Mouse (Mus musculus): ENCODE data around the gene Trat1. TPM values are rescaled to one million over a fixed set of nuclear protein-coding genes. Genes with fewer than 3 reads are reported as not detected.

Trat1 gene
- not detected in 2 replicates for polyA plus RNA-seq (2016; fragmentation: Nextera tagmentation; extraction: Ambion mirVana)

DNA sequence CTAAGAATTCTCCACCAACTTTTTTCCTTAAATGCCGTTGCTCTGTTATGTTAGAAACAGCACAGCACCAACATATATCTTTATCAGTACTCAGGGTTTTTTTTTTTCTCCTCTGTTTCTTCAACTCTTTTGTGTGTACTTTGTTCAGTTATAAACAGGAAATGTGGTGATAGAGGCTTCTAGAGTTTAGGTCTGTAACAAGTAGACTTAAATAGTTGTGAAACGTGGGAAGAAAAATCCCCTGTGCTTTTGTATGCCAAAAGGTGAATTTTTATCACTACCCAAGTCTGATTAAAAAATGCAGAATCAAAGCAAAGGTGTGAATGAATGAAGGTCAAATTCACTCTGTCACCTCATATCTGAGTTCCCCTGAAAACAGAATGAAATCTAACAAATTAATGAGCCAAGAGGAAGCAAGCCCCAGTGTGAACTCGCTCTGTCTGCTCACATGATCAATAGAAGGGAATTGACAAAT lies at the start of gene Trat1:
Trat1 (minus strand) TSS at position 51 of the 475 bp plus-strand sequence.
- ATAC-seq (ENCODE audit: low FRiP score, low read depth): no peak
- Histone ChIP-seq H3K9ac (no peak within 1 kb of the TSS), H3K9me3 (no peaks in the 10 kb centered on the region), H3K27ac (no peak within 1 kb of the TSS), H3K36me3 (no peaks in the 10 kb centered on the region), H3K4me3 (no peak within 1 kb of the TSS), H3K4me1 (no peaks in the 10 kb centered on the region), H3K27me3 (replicated peaks) (no peaks in the 10 kb centered on the region), H3K4me2 (replicated peaks) (no peak within 1 kb of the TSS)
- WGBS: 89% methylated on average over 3 of the region's 3 CpGs

DNA sequence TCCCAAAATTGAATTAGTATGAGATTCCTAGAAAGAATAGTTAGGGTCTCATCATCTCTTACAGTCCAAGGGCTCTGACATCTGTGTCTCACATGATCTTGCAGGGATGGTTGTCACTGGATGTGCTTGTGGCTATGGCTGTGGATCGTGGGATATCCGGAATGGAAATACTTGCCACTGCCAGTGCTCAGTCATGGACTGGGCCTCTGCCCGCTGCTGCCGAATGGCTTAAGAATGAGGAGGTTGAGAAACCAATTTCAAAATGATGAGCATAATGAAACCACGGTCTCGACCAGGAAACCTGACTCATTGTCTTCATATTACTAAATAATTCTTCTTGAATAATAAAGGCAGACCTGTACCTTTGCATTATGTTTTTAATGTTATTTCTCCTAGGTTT lies 46.7 kb upstream of the Trat1 start:
- Histone ChIP-seq H3K4me2 (replicated peaks) (no peak overlapping the region), H3K27ac (no peak overlapping the region)
- ATAC-seq (ENCODE audit: low FRiP score, low read depth): no peak

DNA sequence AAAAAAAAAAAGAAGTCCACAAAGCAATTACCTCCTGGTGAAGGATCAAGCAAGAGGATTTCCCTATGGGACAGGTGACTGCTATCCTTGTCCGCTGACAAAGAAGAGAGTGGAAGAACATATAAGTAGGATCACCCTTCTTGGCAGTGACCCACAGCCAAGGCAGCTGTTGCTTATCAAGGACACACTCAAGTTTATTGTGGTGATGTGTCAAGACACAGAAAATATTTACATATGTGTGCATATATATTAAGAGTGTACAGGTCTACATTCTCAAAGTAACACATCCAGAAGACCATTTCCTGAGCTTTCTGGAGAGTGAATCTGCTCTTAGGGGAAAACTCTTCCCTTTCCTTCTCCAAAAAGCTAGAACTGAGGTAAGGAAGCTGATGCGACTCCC lies 44.9 kb upstream of the Trat1 start, which contains the start of gene Retnlb:
Retnlb (plus strand) TSS at position 162 of the 400 bp plus-strand sequence.
- no peaks in the 10 kb centered on the region for H3K36me3 ChIP-seq
- no peak within 1 kb of the TSS for H3K27ac ChIP-seq
- WGBS: 91% methylated on average over 2 of the region's 2 CpGs
- H3K4me3 ChIP-seq: no peak within 1 kb of the TSS
- no peaks in the 10 kb centered on the region for H3K4me1 ChIP-seq
- no peak for ATAC-seq (ENCODE audit: low FRiP score, low read depth)
- H3K4me2 ChIP-seq (replicated peaks): no peak within 1 kb of the TSS
- no peaks in the 10 kb centered on the region for H3K27me3 ChIP-seq (replicated peaks)
- H3K9ac ChIP-seq: no peak within 1 kb of the TSS
- no peaks in the 10 kb centered on the region for H3K9me3 ChIP-seq

More for the DNA sequence above, 46.7 kb upstream of the Trat1 start:
- Histone ChIP-seq H3K27me3 (replicated peaks) (no peaks in the 10 kb centered on the region), H3K4me1 (no peaks in the 10 kb centered on the region), H3K36me3 (no peaks in the 10 kb centered on the region), H3K9me3 (no peaks in the 10 kb centered on the region), H3K9ac (no peak overlapping the region), H3K4me3 (no peak overlapping the region)
- 89% methylated on average over 6 of the region's 6 CpGs for WGBS

DNA sequence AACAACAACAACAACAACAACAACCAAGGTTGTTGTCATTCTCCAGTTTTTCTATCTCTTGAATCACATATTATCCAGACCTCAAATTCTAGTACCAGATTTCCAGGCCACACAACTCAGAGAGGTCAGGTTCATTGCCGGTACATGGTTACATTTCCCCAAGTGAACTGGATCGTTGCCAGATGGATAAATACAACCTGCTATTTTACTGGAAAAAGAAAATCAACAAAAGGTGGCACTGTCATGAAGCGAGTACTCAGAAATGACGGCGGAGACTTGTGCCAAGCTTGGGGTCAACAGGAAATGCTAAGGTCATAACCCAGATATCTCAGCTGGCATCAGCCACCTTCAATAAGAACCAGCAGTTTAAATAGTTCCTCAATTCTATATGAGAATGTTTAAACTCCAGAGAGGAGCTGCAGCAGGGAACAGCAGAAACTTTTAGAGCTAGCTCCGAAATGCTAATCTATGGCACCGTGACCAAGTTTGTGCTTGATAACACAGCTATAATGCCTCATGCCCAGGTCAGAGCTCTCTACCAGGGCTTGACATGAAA lies 40.1 kb upstream of the Trat1 start:
- Histone ChIP-seq H3K4me2 (replicated peaks) (no peak overlapping the region), H3K4me3 (no peak overlapping the region), H3K9ac (no peak overlapping the region), H3K27ac (no peak overlapping the region), H3K27me3 (replicated peaks) (no peaks in the 10 kb centered on the region), H3K9me3 (no peaks in the 10 kb centered on the region), H3K4me1 (no peaks in the 10 kb centered on the region), H3K36me3 (no peaks in the 10 kb centered on the region)
- ATAC-seq (ENCODE audit: low FRiP score, low read depth): no peak
- WGBS: 91% methylated on average over 7 of the region's 7 CpGs

DNA sequence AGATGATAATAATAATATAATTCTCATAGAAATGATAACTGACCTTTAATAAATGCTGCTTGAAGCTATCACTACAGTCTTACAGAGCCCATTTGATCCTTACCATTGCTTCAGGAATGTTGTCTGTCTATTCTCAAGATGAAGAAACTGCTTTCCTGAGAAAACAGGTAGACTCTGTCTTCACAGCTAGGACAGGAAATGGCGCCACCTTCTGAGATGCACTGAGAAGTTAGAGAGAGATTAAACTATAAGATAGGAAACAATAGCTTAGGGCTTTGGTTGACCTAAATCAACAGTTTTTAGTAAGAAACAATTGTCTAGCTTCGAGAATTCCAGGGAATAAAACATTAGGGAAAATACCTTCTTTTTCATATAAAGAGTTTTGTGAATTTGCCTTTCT lies 37.6 kb upstream of the Trat1 start:
- Histone ChIP-seq H3K36me3 (no peaks in the 10 kb centered on the region), H3K9me3 (no peaks in the 10 kb centered on the region), H3K27ac (no peak overlapping the region), H3K9ac (no peak overlapping the region), H3K4me1 (no peaks in the 10 kb centered on the region), H3K27me3 (replicated peaks) (no peaks in the 10 kb centered on the region), H3K4me3 (no peak overlapping the region), H3K4me2 (replicated peaks) (no peak overlapping the region)
- ATAC-seq (ENCODE audit: low FRiP score, low read depth): no peak
- WGBS: 58% methylated on average over 2 of the region's 2 CpGs

DNA sequence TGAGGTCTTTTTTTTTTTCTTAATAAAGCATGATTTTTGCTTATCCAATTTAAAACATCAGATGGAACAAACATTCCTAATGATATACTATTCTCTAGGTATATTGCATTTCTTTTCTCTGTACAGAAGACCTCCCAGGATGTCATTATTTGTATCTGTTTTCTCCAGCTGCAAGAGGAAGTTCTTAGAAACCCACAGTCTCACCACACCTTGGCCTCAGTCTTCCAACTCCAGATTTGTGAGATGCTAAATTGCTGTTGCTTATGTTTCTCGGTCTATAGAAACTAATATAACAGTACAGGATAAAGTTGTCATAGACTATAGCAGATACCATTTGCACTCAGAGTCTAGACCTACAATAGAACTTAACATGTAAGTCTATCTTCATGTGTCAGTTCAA lies 34.7 kb upstream of the Trat1 start:
- Histone ChIP-seq H3K27me3 (replicated peaks) (no peaks in the 10 kb centered on the region), H3K36me3 (no peaks in the 10 kb centered on the region), H3K4me3 (no peak overlapping the region), H3K9ac (no peak overlapping the region), H3K4me2 (replicated peaks) (no peak overlapping the region), H3K9me3 (no peaks in the 10 kb centered on the region), H3K4me1 (no peaks in the 10 kb centered on the region), H3K27ac (no peak overlapping the region)
- no peak for ATAC-seq (ENCODE audit: low FRiP score, low read depth)
- WGBS: 87% methylated on average over 1 of the region's 1 CpGs

DNA sequence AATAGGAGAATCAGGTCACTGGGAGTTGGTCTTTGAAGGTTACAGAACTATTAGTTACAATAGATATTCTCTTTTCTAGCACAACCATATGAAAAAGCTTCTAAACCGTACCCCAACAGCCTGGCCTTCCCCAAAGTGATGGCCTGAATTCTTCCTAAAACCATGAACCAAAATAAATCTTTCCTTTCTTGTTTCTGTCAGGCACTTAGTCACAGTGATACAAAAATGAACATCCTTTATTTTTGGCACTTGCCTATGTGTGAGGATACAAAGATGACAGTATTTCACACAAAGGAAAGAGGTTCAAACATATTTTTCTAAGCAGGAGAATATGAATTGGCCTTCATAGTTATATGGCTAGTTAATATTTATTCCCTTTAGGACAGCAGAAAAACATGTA lies 33.6 kb upstream of the Trat1 start:
- WGBS: 79% methylated on average over 1 of the region's 1 CpGs
- no peak for ATAC-seq (ENCODE audit: low FRiP score, low read depth)
- Histone ChIP-seq H3K4me3 (no peak overlapping the region), H3K4me1 (no peaks in the 10 kb centered on the region), H3K9me3 (no peaks in the 10 kb centered on the region), H3K9ac (no peak overlapping the region), H3K27me3 (replicated peaks) (no peaks in the 10 kb centered on the region), H3K27ac (no peak overlapping the region), H3K4me2 (replicated peaks) (no peak overlapping the region), H3K36me3 (no peaks in the 10 kb centered on the region)

DNA sequence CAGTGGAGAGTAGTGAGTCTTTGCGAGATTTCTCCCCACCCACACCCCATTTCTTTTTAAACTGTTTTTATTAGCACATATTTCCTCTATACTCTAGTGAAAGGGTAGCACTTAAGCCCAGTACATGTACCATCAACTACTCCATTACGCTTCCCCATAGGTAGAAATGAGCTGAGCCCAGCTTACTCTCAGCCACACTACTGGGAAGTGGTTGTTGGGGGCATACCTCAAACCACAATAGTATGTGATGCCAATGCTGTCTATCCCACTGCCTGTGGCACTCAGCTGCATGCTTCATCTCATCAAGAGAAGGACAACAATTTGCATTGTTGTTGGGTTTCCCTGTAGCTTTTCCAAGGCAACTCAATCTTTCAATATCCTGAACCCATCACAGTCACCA lies 29.1 kb upstream of the Trat1 start:
- Histone ChIP-seq H3K27me3 (replicated peaks) (no peaks in the 10 kb centered on the region), H3K4me1 (no peaks in the 10 kb centered on the region), H3K27ac (no peak overlapping the region), H3K4me2 (replicated peaks) (no peak overlapping the region), H3K36me3 (no peaks in the 10 kb centered on the region), H3K9me3 (no peaks in the 10 kb centered on the region), H3K4me3 (no peak overlapping the region), H3K9ac (no peak overlapping the region)
- ATAC-seq (ENCODE audit: low FRiP score, low read depth): no peak
- 91% methylated on average over 2 of the region's 2 CpGs for WGBS

DNA sequence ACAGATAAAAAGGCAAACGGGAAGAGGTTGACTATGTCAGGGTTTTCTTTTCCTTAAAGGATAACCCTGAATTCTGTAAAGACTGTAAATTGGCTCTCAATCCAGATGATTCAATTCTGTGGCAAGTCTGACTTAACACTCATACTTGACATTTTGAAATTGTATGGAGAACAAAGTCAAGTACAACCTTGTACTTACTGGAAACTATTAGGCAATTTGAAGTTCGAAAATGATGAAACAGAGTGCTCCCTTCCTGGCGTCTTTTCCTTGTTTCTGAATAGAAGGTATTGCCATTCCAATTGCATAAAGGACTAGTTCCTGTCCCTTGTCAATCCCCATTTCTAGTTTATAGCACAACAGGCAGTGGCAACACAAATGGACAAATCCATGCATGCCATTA lies 27.6 kb upstream of the Trat1 start:
- Histone ChIP-seq H3K9ac (no peak overlapping the region), H3K27ac (no peak overlapping the region), H3K36me3 (no peaks in the 10 kb centered on the region), H3K9me3 (no peaks in the 10 kb centered on the region), H3K27me3 (replicated peaks) (no peaks in the 10 kb centered on the region), H3K4me3 (no peak overlapping the region), H3K4me2 (replicated peaks) (no peak overlapping the region), H3K4me1 (no peaks in the 10 kb centered on the region)
- 83% methylated on average over 3 of the region's 3 CpGs for WGBS
- no peak for ATAC-seq (ENCODE audit: low FRiP score, low read depth)

DNA sequence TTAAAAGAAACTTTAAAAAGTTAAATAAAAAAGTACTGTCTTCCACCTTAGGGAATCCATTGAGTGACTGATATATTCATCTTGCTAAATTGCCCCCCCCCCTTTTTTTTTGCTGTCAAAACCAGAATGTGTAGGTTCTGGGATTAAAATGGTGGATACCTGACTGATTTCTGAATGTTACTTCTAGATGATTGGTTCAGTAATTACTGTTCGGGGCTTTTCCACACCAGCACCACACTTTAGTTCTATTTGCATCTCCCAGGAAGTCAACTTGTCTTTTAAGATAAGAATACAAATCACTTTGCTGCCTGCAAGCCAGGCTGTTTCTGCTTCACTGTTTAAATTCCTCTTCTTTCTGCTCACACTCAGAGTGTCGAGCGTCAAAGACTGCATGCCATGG lies 26.5 kb upstream of the Trat1 start:
- WGBS: 88% methylated on average over 3 of the region's 3 CpGs
- no peaks in the 10 kb centered on the region for H3K36me3 ChIP-seq

DNA sequence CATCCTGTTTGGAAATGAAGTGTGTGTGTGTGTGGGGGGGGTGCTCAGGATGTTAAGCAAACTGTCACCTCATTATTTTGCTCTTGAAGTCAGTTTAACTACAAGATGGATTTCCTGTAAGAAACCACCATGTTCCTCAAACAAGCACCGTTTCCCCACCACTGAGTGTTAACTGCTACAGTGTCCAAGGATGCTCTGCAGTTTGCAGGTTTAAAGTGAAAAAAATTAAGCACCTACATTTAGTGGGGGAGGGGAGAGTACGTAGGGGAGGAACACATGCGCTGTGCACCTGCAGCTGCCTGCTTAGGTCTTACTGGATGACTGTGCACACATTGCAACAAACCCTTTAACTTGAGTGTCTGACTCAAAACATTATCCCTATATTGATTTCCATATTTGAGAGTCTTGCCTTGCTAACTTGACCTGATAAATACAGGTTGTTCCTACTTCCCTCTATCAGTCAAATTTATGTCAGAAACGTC lies 16.9 kb upstream of the Trat1 start:
- Histone ChIP-seq H3K27me3 (replicated peaks) (no peaks in the 10 kb centered on the region), H3K36me3 (no peaks in the 10 kb centered on the region), H3K27ac (no peak overlapping the region), H3K4me3 (no peak overlapping the region), H3K4me2 (replicated peaks) (no peak overlapping the region), H3K9me3 (no peaks in the 10 kb centered on the region), H3K9ac (no peak overlapping the region), H3K4me1 (no peaks in the 10 kb centered on the region)
- 83% methylated on average over 4 of the region's 4 CpGs for WGBS
- no peak for ATAC-seq (ENCODE audit: low FRiP score, low read depth)

More for the DNA sequence above, 26.5 kb upstream of the Trat1 start:
- Histone ChIP-seq H3K9ac (no peak overlapping the region), H3K4me3 (no peak overlapping the region), H3K27ac (no peak overlapping the region), H3K4me1 (no peaks in the 10 kb centered on the region), H3K9me3 (no peaks in the 10 kb centered on the region), H3K4me2 (replicated peaks) (no peak overlapping the region), H3K27me3 (replicated peaks) (no peaks in the 10 kb centered on the region)
- no peak for ATAC-seq (ENCODE audit: low FRiP score, low read depth)

DNA sequence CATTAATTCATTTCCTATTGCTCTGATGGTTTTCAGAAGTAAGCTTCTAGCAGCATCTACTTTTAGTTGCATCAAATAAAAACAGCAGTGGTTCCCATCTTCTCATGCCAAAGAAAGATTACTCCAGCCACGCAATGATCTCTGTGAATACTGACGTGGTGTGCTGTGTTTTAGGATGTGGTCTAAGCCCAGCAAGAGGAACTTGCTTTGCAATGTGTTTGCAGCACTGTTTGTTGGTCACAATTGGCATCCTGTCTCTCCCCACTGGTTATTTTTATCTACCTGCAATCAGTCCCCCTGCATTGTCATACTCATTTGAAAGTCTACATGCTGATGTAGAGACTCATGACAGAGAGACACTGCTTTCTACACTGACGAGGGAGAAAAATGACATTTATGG lies 14.4 kb upstream of the Trat1 start:
- H3K4me3 ChIP-seq: no peak overlapping the region
- H3K9ac ChIP-seq: no peak overlapping the region
- no peak overlapping the region for H3K4me2 ChIP-seq (replicated peaks)
- no peaks in the 10 kb centered on the region for H3K36me3 ChIP-seq
- no peaks in the 10 kb centered on the region for H3K9me3 ChIP-seq
- no peaks in the 10 kb centered on the region for H3K27me3 ChIP-seq (replicated peaks)
- H3K4me1 ChIP-seq: no peaks in the 10 kb centered on the region
- no peak overlapping the region for H3K27ac ChIP-seq
- WGBS: 80% methylated on average over 3 of the region's 3 CpGs
- no peak for ATAC-seq (ENCODE audit: low FRiP score, low read depth)

DNA sequence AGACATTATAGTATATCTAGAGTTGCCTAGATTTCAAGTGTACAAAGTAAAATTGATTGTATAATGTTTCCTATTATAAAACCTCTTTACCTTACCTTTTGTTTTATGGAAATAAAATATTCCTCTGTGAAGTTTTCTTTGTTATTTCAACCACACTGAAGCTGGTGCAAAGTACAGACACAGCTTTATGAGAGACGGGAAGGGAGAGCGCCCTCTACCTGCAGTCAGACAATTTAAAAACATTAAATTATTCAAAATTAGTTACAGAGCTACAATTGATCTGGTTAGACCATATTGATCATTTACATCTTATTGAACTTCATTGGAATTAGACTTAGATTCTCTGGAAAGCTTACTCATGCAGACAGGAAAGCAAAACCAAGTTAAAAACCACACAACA lies 5.4 kb upstream of the Trat1 start:
- Histone ChIP-seq H3K9ac (no peak overlapping the region), H3K4me2 (replicated peaks) (no peak overlapping the region), H3K27me3 (replicated peaks) (no peaks in the 10 kb centered on the region), H3K27ac (no peak overlapping the region), H3K4me1 (no peaks in the 10 kb centered on the region), H3K4me3 (no peak overlapping the region), H3K9me3 (no peaks in the 10 kb centered on the region), H3K36me3 (no peaks in the 10 kb centered on the region)
- ATAC-seq (ENCODE audit: low FRiP score, low read depth): no peak
- WGBS: 71% methylated on average over 2 of the region's 2 CpGs

Data from neural tube, embryonic 12.5 days (tissue).